Mouse (Mus musculus): Measurements from ENCODE around the gene Cmss1.

- no peak for TF ChIP-seq FLI1 (IDR thresholded peaks at IDR 0.05; ENCODE audit: low read length)
- no peak for TF ChIP-seq GATA1 (IDR thresholded peaks at IDR 0.05; ENCODE audit: borderline replicate concordance, low read length)
Observed at GRCm38 (mm10) chr16:57392461-57392860, 214.2 kb downstream of the Cmss1 start.

Data from megakaryocyte, embryonic 14.5 days (primary cell).